Mouse (Mus musculus): ENCODE data around the gene Mov10l1. TPM values are rescaled to one million over a fixed set of nuclear protein-coding genes. Genes with fewer than 3 reads are reported as not detected.
A peak's percentile ranks its signal among the peaks of the same experiment; 100 is the strongest.

Gene Mov10l1
- total and polyA plus RNA-seq, 2 experiments from 2014 or later, result not detected

DNA sequence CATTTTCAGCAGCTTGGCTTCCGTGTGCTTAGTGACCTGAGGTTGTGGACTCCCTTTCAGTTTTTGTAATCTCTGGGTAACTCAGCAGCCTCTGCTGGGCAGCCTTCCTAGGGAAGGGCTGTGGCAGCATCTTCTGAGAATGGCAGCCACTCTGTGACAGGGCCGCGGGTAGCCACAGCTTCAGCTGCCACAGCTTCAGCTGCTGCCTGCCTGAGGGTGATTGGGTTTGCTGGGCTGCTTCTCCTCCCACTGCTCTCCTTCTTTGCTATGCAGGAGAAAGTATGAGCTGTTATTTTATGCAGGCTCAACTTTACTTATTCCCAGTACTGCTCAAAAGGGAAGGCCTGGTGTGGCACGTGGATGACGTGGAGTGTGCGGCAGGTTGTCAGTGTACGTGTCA lies 24.3 kb downstream of the Mov10l1 start:
- Histone ChIP-seq H3K36me3 (ENCODE audit: insufficient read depth, low read length) (no peaks in the 10 kb centered on the region), H3K9me3 (ENCODE audit: low read length) (no peaks in the 10 kb centered on the region), H3K4me3 (ENCODE audit: low read length) (no peak overlapping the region), H3K4me1 (ENCODE audit: insufficient read depth, low read length) (no peaks in the 10 kb centered on the region), H3K27ac (no peak overlapping the region), H3K27me3 (ENCODE audit: insufficient read depth, low read length) (no peaks in the 10 kb centered on the region), H3K9ac (replicated peaks; ENCODE audit: low read length) (no peak overlapping the region), H3K4me2 (ENCODE audit: low read depth, low read length) (no peak overlapping the region)
- DNase-seq (ENCODE audit: low spot score), result peak; percentile 3
- 89% methylated on average over 7 of the region's 7 CpGs for WGBS
- TF ChIP-seq CTCF (IDR thresholded peaks at IDR 0.05; ENCODE audit: low read depth), result no peak
- ATAC-seq, result no peak

DNA sequence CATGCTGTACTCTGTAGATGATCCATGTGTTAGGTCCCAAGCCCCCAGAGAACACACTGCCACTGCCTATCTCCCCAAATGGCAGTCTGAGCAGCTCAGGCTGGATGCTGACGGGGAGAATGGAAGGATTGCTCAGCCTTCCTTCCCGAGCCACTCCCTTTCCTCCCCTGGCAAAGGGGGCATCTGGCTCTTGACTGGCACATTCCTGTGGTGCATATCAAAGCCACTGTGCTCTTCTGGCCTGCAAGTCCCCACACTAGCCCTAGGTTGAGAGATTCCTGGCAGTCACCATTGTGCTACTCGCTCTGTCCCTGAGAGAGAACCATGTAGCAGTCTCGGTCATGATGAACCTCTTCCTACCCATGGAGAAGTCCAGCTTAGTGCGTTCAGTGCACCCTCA lies 25.1 kb downstream of the Mov10l1 start:
- no peak overlapping the region for H3K27ac ChIP-seq
- ATAC-seq (no peak), DNase-seq (ENCODE audit: low spot score) (no peak)
- no peaks in the 10 kb centered on the region for H3K9me3 ChIP-seq (ENCODE audit: low read length)
- H3K4me1 ChIP-seq (ENCODE audit: insufficient read depth, low read length), result no peaks in the 10 kb centered on the region
- H3K36me3 ChIP-seq (ENCODE audit: insufficient read depth, low read length), result no peaks in the 10 kb centered on the region
- no peak overlapping the region for H3K4me3 ChIP-seq (ENCODE audit: low read length)
- H3K9ac ChIP-seq (replicated peaks; ENCODE audit: low read length), result no peak overlapping the region
- no peaks in the 10 kb centered on the region for H3K27me3 ChIP-seq (ENCODE audit: insufficient read depth, low read length)
- no peak overlapping the region for H3K4me2 ChIP-seq (ENCODE audit: low read depth, low read length)
- whole genome bisulfite sequencing, result 81% methylated on average over 5 of the region's 5 CpGs
- no peak for TF ChIP-seq CTCF (IDR thresholded peaks at IDR 0.05; ENCODE audit: low read depth)

DNA sequence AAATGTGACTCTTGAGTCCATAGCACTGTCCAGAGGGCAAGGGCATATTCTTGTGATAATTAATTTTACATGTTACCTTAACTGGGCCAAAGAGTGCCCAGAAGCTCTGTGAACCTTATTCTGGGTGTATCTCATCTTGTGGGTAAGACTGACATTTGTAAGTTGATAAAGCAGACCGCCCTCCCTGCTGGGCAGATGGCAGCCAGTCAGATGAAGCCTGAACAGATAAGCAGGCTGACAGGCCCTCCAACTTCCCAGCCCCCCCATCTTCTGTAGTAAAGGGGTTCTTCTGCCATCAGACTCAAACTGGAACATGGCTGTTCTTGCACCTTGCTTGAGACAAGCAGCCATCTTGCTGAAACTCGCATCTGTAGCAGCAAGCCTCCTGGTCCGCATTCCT lies 34.0 kb downstream of the Mov10l1 start:
- ATAC-seq (no peak), DNase-seq (ENCODE audit: low spot score) (no peak)
- Histone ChIP-seq H3K27ac (no peak overlapping the region), H3K36me3 (ENCODE audit: insufficient read depth, low read length) (no peaks in the 10 kb centered on the region), H3K4me2 (ENCODE audit: low read depth, low read length) (no peak overlapping the region), H3K27me3 (ENCODE audit: insufficient read depth, low read length) (no peaks in the 10 kb centered on the region), H3K9me3 (ENCODE audit: low read length) (no peaks in the 10 kb centered on the region), H3K9ac (replicated peaks; ENCODE audit: low read length) (no peak overlapping the region), H3K4me3 (ENCODE audit: low read length) (no peak overlapping the region), H3K4me1 (ENCODE audit: insufficient read depth, low read length) (no peaks in the 10 kb centered on the region)
- WGBS, result 92% methylated on average over 3 of the region's 3 CpGs
- TF ChIP-seq CTCF (IDR thresholded peaks at IDR 0.05; ENCODE audit: low read depth), result no peak

DNA sequence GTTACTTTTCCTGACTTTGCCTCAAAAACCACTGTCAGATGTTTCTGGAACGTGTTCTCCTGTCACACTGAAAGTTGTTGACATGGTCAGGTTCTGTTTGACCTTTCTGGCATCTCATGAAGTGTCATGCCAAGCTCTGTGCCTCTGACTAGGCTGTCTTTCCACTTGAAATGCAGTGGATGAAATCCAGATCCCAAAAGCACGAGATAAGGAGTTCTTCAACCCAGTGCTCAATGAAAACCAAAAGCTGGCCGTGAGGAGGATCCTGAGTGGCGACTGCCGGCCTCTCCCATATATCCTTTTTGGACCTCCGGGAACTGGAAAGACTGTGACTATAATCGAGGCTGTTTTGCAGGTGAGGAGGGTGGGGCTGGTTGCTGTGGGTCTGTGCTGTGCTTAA lies 37.4 kb downstream of the Mov10l1 start:
- no peak for TF ChIP-seq CTCF (IDR thresholded peaks at IDR 0.05; ENCODE audit: low read depth)
- 85% methylated on average over 7 of the region's 7 CpGs for WGBS
- Histone ChIP-seq H3K27ac (no peak overlapping the region), H3K4me2 (ENCODE audit: low read depth, low read length) (no peak overlapping the region), H3K36me3 (ENCODE audit: insufficient read depth, low read length) (no peaks in the 10 kb centered on the region), H3K9ac (replicated peaks; ENCODE audit: low read length) (no peak overlapping the region), H3K4me1 (ENCODE audit: insufficient read depth, low read length) (no peaks in the 10 kb centered on the region), H3K27me3 (ENCODE audit: insufficient read depth, low read length) (no peaks in the 10 kb centered on the region), H3K9me3 (ENCODE audit: low read length) (no peaks in the 10 kb centered on the region), H3K4me3 (ENCODE audit: low read length) (no peak overlapping the region)
- DNase-seq (ENCODE audit: low spot score), result no peak
- ATAC-seq, result no peak

DNA sequence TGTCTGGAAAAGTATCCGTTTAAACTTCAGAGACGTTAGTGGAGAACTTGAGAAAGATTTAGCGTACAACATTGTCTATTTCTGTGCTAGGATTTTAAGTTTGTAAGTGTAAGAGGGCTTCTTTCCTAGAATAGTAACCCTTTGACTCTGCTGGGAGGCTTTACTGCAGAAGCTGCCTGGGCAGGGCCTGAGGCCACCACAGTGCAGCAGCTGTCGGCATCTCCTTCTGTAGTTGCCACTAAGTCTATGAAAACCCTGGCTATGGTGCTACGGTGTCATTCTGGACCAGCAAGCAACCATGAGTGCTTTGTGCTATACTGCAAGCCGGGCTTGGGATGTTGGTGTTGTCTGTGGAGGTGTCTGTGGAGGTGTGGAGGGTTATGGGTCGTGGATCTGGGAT lies 37.8 kb downstream of the Mov10l1 start:
- H3K9me3 ChIP-seq (ENCODE audit: low read length), result no peaks in the 10 kb centered on the region

DNA sequence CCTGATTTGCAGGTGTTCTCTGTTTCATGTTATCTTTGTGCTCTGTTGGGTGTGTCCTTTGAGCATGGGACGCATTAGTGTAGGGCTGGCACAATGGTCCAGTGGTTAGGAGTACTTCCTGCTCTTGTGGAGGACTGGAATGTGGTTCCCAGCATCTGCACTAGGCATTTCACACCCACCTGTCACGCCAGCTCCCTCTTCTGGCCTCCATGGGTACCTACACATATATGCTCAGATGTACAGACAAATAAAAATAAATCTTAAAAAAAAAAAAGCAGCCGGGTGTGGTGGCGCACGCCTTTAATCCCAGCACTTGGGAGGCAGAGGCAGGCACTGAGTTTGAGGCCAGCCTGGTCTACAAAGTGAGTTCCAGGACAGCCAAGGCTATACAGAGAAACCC lies 61.7 kb downstream of the Mov10l1 start:
- WGBS, result 72% methylated on average over 5 of the region's 5 CpGs
- no peak for ATAC-seq
- no peak for TF ChIP-seq CTCF (IDR thresholded peaks at IDR 0.05; ENCODE audit: low read depth)
- Histone ChIP-seq H3K9me3 (ENCODE audit: low read length) (peaks cover 3% of the 10 kb centered on the region; the same call in 1 of the 2 replicates), H3K27ac (no peak overlapping the region), H3K4me3 (ENCODE audit: low read length) (no peak overlapping the region), H3K9ac (replicated peaks; ENCODE audit: low read length) (no peak overlapping the region), H3K4me1 (ENCODE audit: insufficient read depth, low read length) (no peaks in the 10 kb centered on the region), H3K36me3 (ENCODE audit: insufficient read depth, low read length) (no peaks in the 10 kb centered on the region), H3K27me3 (ENCODE audit: insufficient read depth, low read length) (no peaks in the 10 kb centered on the region), H3K4me2 (ENCODE audit: low read depth, low read length) (no peak overlapping the region)
- DNase-seq (ENCODE audit: low spot score), result no peak

More for the DNA sequence above, 37.8 kb downstream of the Mov10l1 start:
- no peak overlapping the region for H3K4me2 ChIP-seq (ENCODE audit: low read depth, low read length)
- no peaks in the 10 kb centered on the region for H3K27me3 ChIP-seq (ENCODE audit: insufficient read depth, low read length)
- no peak for TF ChIP-seq CTCF (IDR thresholded peaks at IDR 0.05; ENCODE audit: low read depth)
- H3K9ac ChIP-seq (replicated peaks; ENCODE audit: low read length), result no peak overlapping the region
- H3K4me3 ChIP-seq (ENCODE audit: low read length), result no peak overlapping the region
- H3K36me3 ChIP-seq (ENCODE audit: insufficient read depth, low read length), result no peaks in the 10 kb centered on the region
- 88% methylated on average over 7 of the region's 7 CpGs for WGBS
- H3K4me1 ChIP-seq (ENCODE audit: insufficient read depth, low read length), result no peaks in the 10 kb centered on the region
- no peak overlapping the region for H3K27ac ChIP-seq
- no peak for ATAC-seq
- DNase-seq (ENCODE audit: low spot score), result no peak

DNA sequence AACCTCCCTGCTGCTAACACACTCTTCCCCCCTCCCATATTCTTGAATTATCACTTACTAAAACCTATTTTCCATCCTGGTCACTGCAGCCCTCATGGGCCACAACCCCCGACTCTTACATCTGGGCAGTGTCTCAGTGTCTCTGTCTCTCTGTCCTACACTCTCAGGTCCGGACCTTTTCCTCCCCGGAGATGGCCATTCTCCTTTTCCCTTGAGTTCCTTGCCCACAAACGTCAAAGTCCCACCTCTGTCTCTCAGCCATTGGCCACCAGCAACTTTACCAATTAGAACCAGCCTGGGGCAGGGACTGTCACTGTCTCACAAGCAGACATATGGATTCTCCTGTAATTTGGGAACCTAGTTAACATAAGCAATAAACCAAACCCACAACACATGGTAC lies 63.6 kb downstream of the Mov10l1 start:
- peaks cover 3% of the 10 kb centered on the region; the same call in 1 of the 2 replicates for H3K9me3 ChIP-seq (ENCODE audit: low read length)
- H3K4me3 ChIP-seq (ENCODE audit: low read length), result no peak overlapping the region
- H3K27me3 ChIP-seq (ENCODE audit: insufficient read depth, low read length), result no peaks in the 10 kb centered on the region
- no peaks in the 10 kb centered on the region for H3K4me1 ChIP-seq (ENCODE audit: insufficient read depth, low read length)
- H3K9ac ChIP-seq (replicated peaks; ENCODE audit: low read length), result no peak overlapping the region
- 81% methylated on average over 4 of the region's 4 CpGs for WGBS
- DNase-seq (ENCODE audit: low spot score) (no peak), ATAC-seq (no peak)
- no peak overlapping the region for H3K27ac ChIP-seq
- no peak overlapping the region for H3K4me2 ChIP-seq (ENCODE audit: low read depth, low read length)
- H3K36me3 ChIP-seq (ENCODE audit: insufficient read depth, low read length), result no peaks in the 10 kb centered on the region
- TF ChIP-seq CTCF (IDR thresholded peaks at IDR 0.05; ENCODE audit: low read depth), result no peak
